In genomic region chr6:43293175-43293574, GRCm38 (mm10) we compare ENCODE assay signal across 23 mouse cellular contexts. TPM values are rescaled to one million over a fixed set of nuclear protein-coding genes. Genes with fewer than 3 reads are reported as not detected.
DNase-seq lines count a peak whose midpoint lies in the region; ATAC-seq lines count a peak whose summit lies in the region.
"Had no signal": no experiment of that assay in that cellular context is flagged by ENCODE, and none has a peak within 500 bp of the region (broad histone marks: within the 10 kb centered on the region; RNA-seq: fewer than 3 reads in every experiment).

No protein-coding gene starts in this region.

- no peak for DNase-seq in embryonic facial prominence, embryonic 14.5 days (ENCODE audit: low spot score)
- DNase-seq in embryonic facial prominence, embryonic 10.5 days (ENCODE audit: low spot score) = no peak
- no peak for DNase-seq in lung, postnatal 36 days
- peak; percentile 14 to 51 for DNase-seq in kidney, postnatal 25 days
- no peak for DNase-seq in thymus, postnatal 4 days
- no peak for DNase-seq in layer of hippocampus, adult 18-20 months (ENCODE audit: low spot score in 2 of 2)
- DNase-seq: adrenal gland, adult 8-10 months; cerebellum, adult 9-11 months; gastrocnemius, postnatal 25 days; spleen, adult 18-20 months; thymus, postnatal 36 days had no signal

- no peaks in the 10 kb centered on the region for H3K27me3 ChIP-seq in embryonic facial prominence, embryonic 14.5 days (replicated peaks; ENCODE audit: control insufficient read depth, insufficient read depth, low read length)
- H3K27me3 ChIP-seq in embryonic facial prominence, embryonic 10.5 days (replicated peaks; ENCODE audit: low read depth, poor library complexity, severe bottlenecking) = no peaks in the 10 kb centered on the region
- no peaks in the 10 kb centered on the region for H3K27me3 ChIP-seq in lung, embryonic 15.5 days
- no peaks in the 10 kb centered on the region for H3K27me3 ChIP-seq in stomach, embryonic 16.5 days (ENCODE audit: control insufficient read depth, insufficient read depth, low read length)
- H3K27me3 ChIP-seq: embryonic facial prominence, embryonic 12.5 days; forebrain, embryonic 15.5 days; limb, embryonic 12.5 days; midbrain, embryonic 15.5 days; neural tube, embryonic 15.5 days had no signal

- H3K36me3 ChIP-seq in embryonic facial prominence, embryonic 14.5 days (ENCODE audit: control insufficient read depth, insufficient read depth, low read length) = peaks cover 9% of the 10 kb centered on the region; the same call in 1 of the 2 replicates
- peaks cover 9% of the 10 kb centered on the region for H3K36me3 ChIP-seq in embryonic facial prominence, embryonic 10.5 days (replicated peaks)
- peaks cover 15% of the 10 kb centered on the region for H3K36me3 ChIP-seq in lung, embryonic 15.5 days
- H3K36me3 ChIP-seq in stomach, embryonic 16.5 days (ENCODE audit: control insufficient read depth, insufficient read depth, low read length) = peaks cover 13% of the 10 kb centered on the region
- H3K36me3 ChIP-seq: forebrain, embryonic 15.5 days; midbrain, embryonic 15.5 days; neural tube, embryonic 15.5 days had no signal

- H3K4me1 ChIP-seq in embryonic facial prominence, embryonic 14.5 days (ENCODE audit: control insufficient read depth, insufficient read depth, low read length) = no peaks in the 10 kb centered on the region
- H3K4me1 ChIP-seq in embryonic facial prominence, embryonic 10.5 days = peaks cover 5% of the 10 kb centered on the region; the same call in 1 of the 2 replicates
- peaks cover 37% of the 10 kb centered on the region for H3K4me1 ChIP-seq in lung, embryonic 15.5 days
- H3K4me1 ChIP-seq in stomach, embryonic 16.5 days (ENCODE audit: control insufficient read depth, insufficient read depth, low read length) = peaks cover 15% of the 10 kb centered on the region
- H3K4me1 ChIP-seq: limb, embryonic 12.5 days had no signal

- H3K9ac ChIP-seq in embryonic facial prominence, embryonic 14.5 days (ENCODE audit: low read depth, low read length) = no peak overlapping the region
- H3K9ac ChIP-seq in lung, embryonic 15.5 days = no peak overlapping the region
- H3K9ac ChIP-seq in stomach, embryonic 16.5 days (ENCODE audit: low read length) = no peak overlapping the region
- H3K9ac ChIP-seq: embryonic facial prominence, embryonic 12.5 days; forebrain, embryonic 15.5 days; limb, embryonic 12.5 days; liver, embryonic 14.5 days; midbrain, embryonic 15.5 days; neural tube, embryonic 15.5 days had no signal

- H3K9me3 ChIP-seq in embryonic facial prominence, embryonic 14.5 days (ENCODE audit: control insufficient read depth, low read length) = no peaks in the 10 kb centered on the region
- H3K9me3 ChIP-seq in embryonic facial prominence, embryonic 10.5 days = no peaks in the 10 kb centered on the region
- H3K9me3 ChIP-seq in lung, embryonic 15.5 days = no peaks in the 10 kb centered on the region
- no peaks in the 10 kb centered on the region for H3K9me3 ChIP-seq in stomach, embryonic 16.5 days (replicated peaks; ENCODE audit: control insufficient read depth, low read length)
- H3K9me3 ChIP-seq: embryonic facial prominence, embryonic 12.5 days; forebrain, embryonic 15.5 days; heart, embryonic 10.5 days; limb, embryonic 12.5 days; midbrain, embryonic 15.5 days; neural tube, embryonic 15.5 days had no signal

- ATAC-seq in embryonic facial prominence, embryonic 14.5 days (ENCODE audit: low read depth) = peak; percentile 41; the same call in 1 of the 2 replicates
- ATAC-seq in lung, embryonic 15.5 days (ENCODE audit: borderline replicate concordance, extremely low read depth, low FRiP score, low TSS enrichment) = no peak
- 0 out of 2 replicates have a peak, but pooled peaks have one; percentile 19 for ATAC-seq in stomach, embryonic 16.5 days (ENCODE audit: insufficient read depth, low FRiP score)
- ATAC-seq: forebrain, embryonic 15.5 days; midbrain, embryonic 15.5 days had no signal

- H3K27ac ChIP-seq in embryonic facial prominence, embryonic 14.5 days (replicated peaks; ENCODE audit: low read depth, low read length) = no peak overlapping the region
- H3K27ac ChIP-seq in embryonic facial prominence, embryonic 10.5 days (replicated peaks) = no peak overlapping the region
- peak overlapping the region; percentile 74; the same call in 1 of the 2 replicates for H3K27ac ChIP-seq in lung, embryonic 15.5 days
- 0 out of 2 replicates have a peak overlapping the region, but pooled peaks have one; percentile 54 for H3K27ac ChIP-seq in stomach, embryonic 16.5 days (ENCODE audit: low read length)
- H3K27ac ChIP-seq: embryonic facial prominence, embryonic 12.5 days; forebrain, embryonic 15.5 days; heart, embryonic 10.5 days; limb, embryonic 12.5 days; liver, embryonic 14.5 days; midbrain, embryonic 15.5 days; neural tube, embryonic 15.5 days had no signal

- no peak overlapping the region for H3K4me2 ChIP-seq in embryonic facial prominence, embryonic 14.5 days (ENCODE audit: low read depth, low read length)
- H3K4me2 ChIP-seq in lung, embryonic 15.5 days = no peak overlapping the region
- H3K4me2 ChIP-seq in stomach, embryonic 16.5 days (ENCODE audit: low read depth, low read length) = no peak overlapping the region
- H3K4me2 ChIP-seq: embryonic facial prominence, embryonic 12.5 days; forebrain, embryonic 15.5 days; limb, embryonic 12.5 days; midbrain, embryonic 15.5 days; neural tube, embryonic 15.5 days had no signal

- 67% methylated on average over 7 of the region's 7 CpGs for WGBS in embryonic facial prominence, embryonic 14.5 days
- 79% methylated on average over 7 of the region's 7 CpGs for WGBS in embryonic facial prominence, embryonic 10.5 days
- WGBS in lung, embryonic 15.5 days = 76% methylated on average over 7 of the region's 7 CpGs
- 75% methylated on average over 7 of the region's 7 CpGs for WGBS in stomach, embryonic 16.5 days

- no peak overlapping the region for H3K4me3 ChIP-seq in embryonic facial prominence, embryonic 14.5 days (ENCODE audit: low read depth, low read length)
- H3K4me3 ChIP-seq in embryonic facial prominence, embryonic 10.5 days = no peak overlapping the region
- no peak overlapping the region for H3K4me3 ChIP-seq in lung, embryonic 15.5 days
- no peak overlapping the region for H3K4me3 ChIP-seq in stomach, embryonic 16.5 days (replicated peaks; ENCODE audit: low read length)
- H3K4me3 ChIP-seq: embryonic facial prominence, embryonic 12.5 days; forebrain, embryonic 15.5 days; heart, embryonic 10.5 days; limb, embryonic 12.5 days; midbrain, embryonic 15.5 days; neural tube, embryonic 15.5 days had no signal

RNA-seq across cellular contexts. Expression of gene Nobox, which starts 16.2 kb away (rescaled TPM):
- not detected in 2 replicates for polyA plus RNA-seq in embryonic facial prominence, embryonic 14.5 days (2014; fragmentation: Nextera tagmentation; extraction: Ambion mirVana)
- not detected in 2 replicates for polyA plus RNA-seq in embryonic facial prominence, embryonic 10.5 days (2016; fragmentation: Nextera tagmentation; extraction: Ambion mirVana)
- polyA plus RNA-seq in lung, embryonic 15.5 days (2015; fragmentation: Nextera tagmentation; extraction: Ambion mirVana) = 0.20 TPM in 1 of 2 replicates, not detected in the other
- polyA plus RNA-seq in stomach, embryonic 16.5 days (2015; fragmentation: Nextera tagmentation; extraction: Ambion mirVana) = not detected in 2 replicates
- not detected for total RNA-seq in layer of hippocampus, adult 18-20 months (2021)
- total RNA-seq: gastrocnemius, postnatal 25 days; megakaryocyte-erythroid progenitor cell, adult 5-6 weeks had no signal
- polyA plus RNA-seq: embryonic facial prominence, embryonic 12.5 days; forebrain, embryonic 15.5 days; heart, embryonic 10.5 days; heart, postnatal 0 days; hindbrain, embryonic 11.5 days; limb, embryonic 12.5 days; midbrain, embryonic 15.5 days; neural tube, embryonic 15.5 days had no signal

RNA-seq across cellular contexts. Expression of gene Arhgef5, which starts 27.8 kb away (rescaled TPM):
- 9.8 TPM in 2 replicates for polyA plus RNA-seq in embryonic facial prominence, embryonic 14.5 days (2014; fragmentation: Nextera tagmentation; extraction: Ambion mirVana)
- polyA plus RNA-seq in embryonic facial prominence, embryonic 10.5 days (2016; fragmentation: Nextera tagmentation; extraction: Ambion mirVana) = 7.4 and 7.8 TPM in 2 replicates
- polyA plus RNA-seq in lung, embryonic 15.5 days (2015; fragmentation: Nextera tagmentation; extraction: Ambion mirVana) = 18.5 and 21.5 TPM in 2 replicates
- 21.0 and 23.5 TPM in 2 replicates for polyA plus RNA-seq in stomach, embryonic 16.5 days (2015; fragmentation: Nextera tagmentation; extraction: Ambion mirVana)
- total RNA-seq in layer of hippocampus, adult 18-20 months (2021) = 1 to 10 TPM; 1.3 to 1.9 TPM

Comparison
In these comparisons a context has a peak if more than half of its experiments do, and no peak if none do; other contexts are left out.
1. DNase-seq: peak in kidney, postnatal 25 days (2 of 2); none in embryonic facial prominence, embryonic 14.5 days (single experiment), embryonic facial prominence, embryonic 10.5 days (single experiment), lung, postnatal 36 days (single experiment), thymus, postnatal 4 days (single experiment) and layer of hippocampus, adult 18-20 months (0 of 2).
2. H3K27ac ChIP-seq: peak in lung, embryonic 15.5 days (single experiment) and stomach, embryonic 16.5 days (single experiment); none in embryonic facial prominence, embryonic 14.5 days (single experiment) and embryonic facial prominence, embryonic 10.5 days (single experiment).